Mouse (Mus musculus) forebrain, embryonic 15.5 days (tissue): ENCODE results near the gene Myo5a. TPM values are rescaled to one million over a fixed set of nuclear protein-coding genes. Genes with fewer than 3 reads are reported as not detected.
A peak's percentile ranks its signal among the peaks of the same experiment; 100 is the strongest.

Experiments
- ATAC-seq: fragments of 200-750 bp; cut with Nextera tagmentation; replicated peaks from 2 replicates; pipeline ENCODE4 v1.8.0; 2017; ENCODE audit warnings: mild to moderate bottlenecking, moderate TSS enrichment, moderate library complexity
- H3K27ac ChIP-seq: fragments of 300-500 bp; sonication (generic); replicated peaks from 2 replicates; pipeline ENCODE4 v1.5.1; 2015; ENCODE audit warnings: mild to moderate bottlenecking, inconsistent platforms
- H3K27me3 ChIP-seq: fragments of 300-500 bp; sonication (generic); 2 replicates; pipeline ENCODE4 v1.6.1; 2015; ENCODE audit warnings: inconsistent platforms
- H3K36me3 ChIP-seq: fragments of 300-500 bp; sonication (generic); 2 replicates; pipeline ENCODE4 v1.6.1; 2015; ENCODE audit warnings: mild to moderate bottlenecking, inconsistent platforms
- H3K4me1 ChIP-seq: fragments of 300-500 bp; sonication (generic); 2 replicates; pipeline ENCODE4 v1.6.1; 2015; ENCODE audit warnings: inconsistent platforms
- H3K4me2 ChIP-seq: fragments of 300-500 bp; sonication (generic); replicated peaks from 2 replicates; pipeline ENCODE4 v1.6.1; 2015; ENCODE audit warnings: mild to moderate bottlenecking, inconsistent platforms
- H3K4me3 ChIP-seq: fragments of 300-500 bp; sonication (generic); 2 replicates; pipeline ENCODE4 v1.5.1; 2015; ENCODE audit warnings: mild to moderate bottlenecking, inconsistent platforms
- H3K9ac ChIP-seq: fragments of 300-500 bp; sonication (generic); replicated peaks from 2 replicates; pipeline ENCODE4 v1.6.1; 2015; ENCODE audit warnings: mild to moderate bottlenecking, inconsistent platforms
- H3K9me3 ChIP-seq: fragments of 300-500 bp; sonication (generic); 2 replicates; pipeline ENCODE4 v1.6.1; 2016; ENCODE audit warnings: inconsistent platforms
- WGBS: fragments of 180-500 bp; shearing (Covaris S2); methylation state at CpG from one replicate; pipeline ENCODE4 v1.1.7; 2015; ENCODE audit warnings: mixed read lengths; 5-methylcytosine and 5-hydroxymethylcytosine counted together
- polyA plus RNA-seq: library from polyadenylated mRNA; unstranded; fragments of >200 nt; fragmentation: Nextera tagmentation; extraction: Ambion mirVana; gene quantifications from 2 replicates; pipeline ENCODE4 v1.2.1, GENCODE M21; 2015

Myo5a gene
- polyA plus RNA-seq, 1 experiment from 2014 or later: 33.5 TPM

GRCm38 (mm10) chr9:75085242-75085824, 14.5 kb downstream of the Myo5a start:
- Histone ChIP-seq H3K4me2 (no peak overlapping the region), H3K9me3 (no peaks in the 10 kb centered on the region), H3K4me1 (peaks cover 16% of the 10 kb centered on the region; the same call in 1 of the 2 replicates), H3K9ac (no peak overlapping the region), H3K4me3 (no peak overlapping the region), H3K27ac (peak overlapping the region; percentile 43; the same call in 1 of the 2 replicates), H3K36me3 (no peaks in the 10 kb centered on the region), H3K27me3 (no peaks in the 10 kb centered on the region)
- ATAC-seq: peak; percentile 82
- WGBS: 33% methylated on average over 5 of the region's 5 CpGs

DNA sequence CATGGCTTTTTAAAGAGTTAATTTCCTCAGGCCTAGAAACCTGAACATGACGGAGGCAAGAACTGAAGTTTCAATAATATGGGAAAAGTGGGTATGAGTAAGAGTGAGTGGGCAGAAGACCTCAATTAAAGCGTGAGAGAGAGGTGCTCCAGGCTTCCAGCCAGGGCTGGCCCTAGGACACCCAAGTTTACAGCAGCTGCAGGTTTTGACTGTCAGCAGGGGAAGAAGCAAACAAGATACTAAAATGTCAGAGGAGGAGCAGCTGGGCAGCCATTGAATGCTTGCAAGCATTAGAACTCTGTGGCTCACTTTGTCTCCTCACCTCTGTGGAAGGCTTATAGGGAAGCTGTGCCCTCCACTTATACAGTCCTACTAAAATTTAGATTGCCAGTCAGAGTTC, 17.0 kb downstream of the Myo5a start:
- no peak for ATAC-seq
- Histone ChIP-seq H3K9me3 (no peaks in the 10 kb centered on the region), H3K4me2 (no peak overlapping the region), H3K36me3 (no peaks in the 10 kb centered on the region), H3K9ac (no peak overlapping the region), H3K27ac (no peak overlapping the region), H3K4me1 (peaks cover 16% of the 10 kb centered on the region; the same call in 1 of the 2 replicates), H3K4me3 (no peak overlapping the region), H3K27me3 (no peaks in the 10 kb centered on the region)
- 54% methylated on average over 2 of the region's 2 CpGs for WGBS

GRCm38 (mm10) chr9:75089285-75089684, 18.5 kb downstream of the Myo5a start:
- no peak overlapping the region for H3K9ac ChIP-seq
- no peak overlapping the region for H3K27ac ChIP-seq
- no peaks in the 10 kb centered on the region for H3K27me3 ChIP-seq
- H3K4me3 ChIP-seq: no peak overlapping the region
- no peak overlapping the region for H3K4me2 ChIP-seq
- no peak for ATAC-seq
- 81% methylated on average over 3 of the region's 3 CpGs for WGBS
- no peaks in the 10 kb centered on the region for H3K9me3 ChIP-seq
- peaks cover 16% of the 10 kb centered on the region; the same call in 1 of the 2 replicates for H3K4me1 ChIP-seq
- no peaks in the 10 kb centered on the region for H3K36me3 ChIP-seq

DNA sequence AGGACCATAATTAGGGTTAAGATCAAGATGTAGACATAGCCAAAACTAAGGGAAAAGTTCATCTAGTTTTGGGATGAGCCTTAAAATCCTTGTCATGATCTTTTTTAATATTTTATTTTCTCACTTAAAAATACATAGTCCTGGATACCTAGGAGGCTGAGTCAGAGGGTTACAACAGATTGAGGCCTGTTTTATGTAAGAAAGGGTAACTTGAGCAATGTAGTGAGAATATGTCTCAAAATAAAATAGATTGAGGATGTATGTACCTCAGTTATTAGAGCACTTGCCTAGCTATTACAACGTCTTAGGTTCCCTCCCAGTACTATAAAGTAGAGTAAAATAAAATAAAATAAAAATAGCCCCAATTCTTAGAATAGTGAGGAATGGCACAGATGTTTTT, 21.3 kb downstream of the Myo5a start:
- Histone ChIP-seq H3K27ac (no peak overlapping the region), H3K9ac (no peak overlapping the region), H3K9me3 (no peaks in the 10 kb centered on the region), H3K4me3 (no peak overlapping the region), H3K36me3 (no peaks in the 10 kb centered on the region), H3K4me2 (no peak overlapping the region), H3K27me3 (no peaks in the 10 kb centered on the region), H3K4me1 (no peaks in the 10 kb centered on the region)
- ATAC-seq: no peak
- WGBS: 81% methylated on average over 1 of the region's 1 CpGs

- Histone ChIP-seq H3K27me3 (no peaks in the 10 kb centered on the region), H3K36me3 (no peaks in the 10 kb centered on the region), H3K9ac (no peak overlapping the region), H3K4me2 (no peak overlapping the region), H3K9me3 (no peaks in the 10 kb centered on the region), H3K4me3 (no peak overlapping the region), H3K4me1 (no peaks in the 10 kb centered on the region), H3K27ac (no peak overlapping the region)
- no peak for ATAC-seq
- WGBS: 87% methylated on average over 3 of the region's 3 CpGs
Observed at GRCm38 (mm10) chr9:75094762-75095161, 23.9 kb downstream of the Myo5a start.

DNA sequence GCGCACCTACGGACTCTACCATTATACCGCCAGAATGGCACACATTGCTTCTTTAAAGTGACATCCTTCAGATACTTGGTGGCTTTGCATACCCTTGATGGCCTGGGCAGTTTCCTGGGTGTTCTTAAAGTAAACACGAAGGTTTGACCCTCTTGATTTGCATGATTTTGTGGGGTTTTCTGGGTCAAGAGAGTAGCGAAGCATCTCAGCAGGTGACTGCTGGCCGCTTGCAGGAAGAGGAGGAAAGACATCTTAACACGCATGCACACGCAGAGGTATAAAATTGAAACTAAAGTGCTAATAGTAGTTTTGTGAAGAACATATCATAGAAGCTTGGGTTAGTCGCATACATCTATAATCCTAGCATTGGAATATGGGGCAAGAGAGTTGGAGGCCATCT, 28.1 kb downstream of the Myo5a start:
- Histone ChIP-seq H3K4me3 (no peak overlapping the region), H3K9me3 (no peaks in the 10 kb centered on the region), H3K9ac (no peak overlapping the region), H3K36me3 (no peaks in the 10 kb centered on the region), H3K4me1 (0 out of 2 replicates have a peak, but pooled peaks cover 4% of the 10 kb centered on the region), H3K4me2 (no peak overlapping the region), H3K27me3 (no peaks in the 10 kb centered on the region), H3K27ac (no peak overlapping the region)
- ATAC-seq: no peak
- WGBS: 97% methylated on average over 9 of the region's 9 CpGs

- ATAC-seq: no peak
- Histone ChIP-seq H3K4me3 (no peak overlapping the region), H3K27ac (no peak overlapping the region), H3K27me3 (no peaks in the 10 kb centered on the region), H3K4me1 (0 out of 2 replicates have a peak, but pooled peaks cover 4% of the 10 kb centered on the region), H3K4me2 (no peak overlapping the region), H3K9ac (no peak overlapping the region), H3K9me3 (no peaks in the 10 kb centered on the region), H3K36me3 (no peaks in the 10 kb centered on the region)
- WGBS: 85% methylated on average over 8 of the region's 8 CpGs
Observed at GRCm38 (mm10) chr9:75100157-75100781, 29.5 kb downstream of the Myo5a start.

GRCm38 (mm10) chr9:75102131-75102530, 31.3 kb downstream of the Myo5a start:
- Histone ChIP-seq H3K9me3 (no peaks in the 10 kb centered on the region), H3K4me3 (no peak overlapping the region), H3K27me3 (no peaks in the 10 kb centered on the region), H3K4me2 (no peak overlapping the region), H3K27ac (no peak overlapping the region), H3K36me3 (no peaks in the 10 kb centered on the region), H3K9ac (no peak overlapping the region), H3K4me1 (0 out of 2 replicates have a peak, but pooled peaks cover 4% of the 10 kb centered on the region)
- no peak for ATAC-seq

GRCm38 (mm10) chr9:75116571-75117177, 45.9 kb downstream of the Myo5a start:
- H3K4me2 ChIP-seq: no peak overlapping the region
- H3K4me1 ChIP-seq: no peaks in the 10 kb centered on the region
- peaks cover 13% of the 10 kb centered on the region; the same call in 1 of the 2 replicates for H3K36me3 ChIP-seq
- no peak for ATAC-seq
- no peaks in the 10 kb centered on the region for H3K9me3 ChIP-seq
- 82% methylated on average over 2 of the region's 2 CpGs for WGBS
- no peak overlapping the region for H3K9ac ChIP-seq
- H3K4me3 ChIP-seq: no peak overlapping the region
- no peaks in the 10 kb centered on the region for H3K27me3 ChIP-seq
- no peak overlapping the region for H3K27ac ChIP-seq

- Histone ChIP-seq H3K9ac (no peak overlapping the region), H3K27me3 (no peaks in the 10 kb centered on the region), H3K4me2 (no peak overlapping the region), H3K4me1 (no peaks in the 10 kb centered on the region), H3K9me3 (no peaks in the 10 kb centered on the region), H3K36me3 (peaks cover 21% of the 10 kb centered on the region), H3K27ac (no peak overlapping the region), H3K4me3 (no peak overlapping the region)
- ATAC-seq: no peak
- WGBS: 83% methylated on average over 3 of the region's 3 CpGs
Observed at GRCm38 (mm10) chr9:75121126-75121525, 50.3 kb downstream of the Myo5a start.

DNA sequence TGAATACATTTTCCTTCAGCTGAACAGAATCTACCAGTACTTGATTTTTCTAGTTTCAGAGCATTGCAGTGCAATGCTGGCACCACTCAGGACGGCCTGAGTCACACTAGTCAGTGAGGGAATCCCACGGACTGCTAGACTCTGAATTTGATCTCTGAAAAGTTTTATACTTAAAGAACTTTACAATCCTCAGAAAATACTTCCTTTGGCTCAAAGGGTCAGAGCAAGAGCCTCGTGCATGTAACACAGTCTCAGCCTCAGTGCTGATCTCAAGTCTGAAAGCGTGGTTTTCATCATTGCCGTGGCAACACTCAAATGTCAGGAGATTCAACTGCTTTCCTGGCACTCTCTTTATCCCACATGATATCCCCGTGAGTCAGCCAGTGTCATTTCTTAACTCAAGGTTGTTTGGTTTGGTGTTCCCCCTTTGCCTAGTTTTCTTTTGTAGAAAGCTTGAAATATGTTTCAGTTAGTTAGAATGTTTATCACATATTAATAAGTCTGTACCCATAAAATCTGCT, 53.4 kb downstream of the Myo5a start:
- no peak for ATAC-seq
- 58% methylated on average over 6 of the region's 6 CpGs for WGBS
- Histone ChIP-seq H3K4me1 (no peaks in the 10 kb centered on the region), H3K27me3 (no peaks in the 10 kb centered on the region), H3K4me2 (no peak overlapping the region), H3K36me3 (peaks cover 29% of the 10 kb centered on the region), H3K9me3 (no peaks in the 10 kb centered on the region), H3K9ac (no peak overlapping the region), H3K27ac (no peak overlapping the region), H3K4me3 (no peak overlapping the region)

DNA sequence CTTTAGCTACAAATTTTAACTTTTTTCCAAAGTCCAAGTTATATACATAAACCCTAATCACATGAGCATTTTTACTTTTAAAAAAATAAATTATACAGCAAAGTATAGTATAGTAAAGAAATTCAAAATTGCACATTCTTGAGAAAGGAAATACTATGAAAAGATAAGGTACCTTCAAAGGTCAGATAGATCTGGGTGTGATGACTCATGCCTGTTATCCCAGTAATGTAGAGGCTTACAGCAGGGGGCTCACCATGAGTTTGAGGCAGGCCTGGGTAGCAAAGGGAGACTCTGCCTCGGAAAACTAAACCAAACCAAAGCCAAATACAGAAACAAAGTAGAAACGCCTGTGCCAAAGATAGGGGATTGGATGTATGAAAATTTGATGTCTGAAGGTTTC, 59.7 kb downstream of the Myo5a start:
- Histone ChIP-seq H3K9ac (no peak overlapping the region), H3K36me3 (peaks cover 34% of the 10 kb centered on the region; the same call in 1 of the 2 replicates), H3K4me1 (no peaks in the 10 kb centered on the region), H3K27ac (no peak overlapping the region), H3K4me2 (no peak overlapping the region), H3K4me3 (no peak overlapping the region), H3K27me3 (no peaks in the 10 kb centered on the region), H3K9me3 (no peaks in the 10 kb centered on the region)
- WGBS: 82% methylated on average over 2 of the region's 2 CpGs
- ATAC-seq: no peak
